9 mouse cellular contexts compared by ENCODE assay signal in genomic region chr17:7821553-7822186, GRCm38 (mm10). TPM values are rescaled to one million over a fixed set of nuclear protein-coding genes. Genes with fewer than 3 reads are reported as not detected.
DNase-seq lines count a peak whose midpoint lies in the region; ATAC-seq and TF ChIP-seq lines count a peak whose summit lies in the region.
"Had no signal": no experiment of that assay in that cellular context is flagged by ENCODE, and none has a peak within 500 bp of the region (broad histone marks: within the 10 kb centered on the region; RNA-seq: fewer than 3 reads in every experiment).

No protein-coding gene starts in this region.

- no peak for TF ChIP-seq POLR2A in heart, adult 2 months (IDR thresholded peaks at IDR 0.05; ENCODE audit: insufficient read depth, low read depth, low read length)

- TF ChIP-seq EP300 in heart, adult 2 months (IDR thresholded peaks at IDR 0.05; ENCODE audit: insufficient read depth, low read depth, low read length), result no peak

- intact Hi-C loops in heart, adult 2 months (cut with DNase I), result loop anchor here (5.0 kb wide), 1 partner anchor 224 kb away; no protein-coding TSS in a partner anchor

- peak; percentile 88 for TF ChIP-seq CTCF in heart, adult 2 months (IDR thresholded peaks at IDR 0.05)
- peak; percentile 99 for TF ChIP-seq CTCF in Patski (IDR thresholded peaks at IDR 0.05)

- H3K79me2 ChIP-seq in heart, adult 2 months (replicated peaks; ENCODE audit: control insufficient read depth, insufficient read depth, low read length), result no peaks in the 10 kb centered on the region

- peak in 1 of 2 experiments; percentile 70 for DNase-seq in heart, adult 2 months
- DNase-seq in 3134 (ENCODE audit: extremely low read depth, insufficient read length, low spot score), result peak; percentile 50
- DNase-seq in Patski (ENCODE audit: low read depth, low spot score), result no peak
- peak; percentile 72 for DNase-seq in embryo, embryonic 11 days
- DNase-seq in layer of hippocampus, postnatal 10 days (ENCODE audit: low spot score in 2 of 2), result peak; percentile 75 to 84
- peak; percentile 29 for DNase-seq in mesoderm, embryonic 11.5 days (ENCODE audit: low read depth, low spot score)

- H3K27me3 ChIP-seq in heart, adult 2 months (ENCODE audit: control insufficient read depth, insufficient read depth, low read length), result peaks cover under 1% of the 10 kb centered on the region
- H3K27me3 ChIP-seq in heart, embryonic 12.5 days (replicated peaks), result peaks cover 37% of the 10 kb centered on the region
- H3K27me3 ChIP-seq in Patski, result no peaks in the 10 kb centered on the region

- no peak overlapping the region for H3K4me2 ChIP-seq in heart, embryonic 12.5 days

- in situ Hi-C loops in Patski (cut with MboI; ENCODE audit: low pct_unique_long_range_greater_than_20kb), result loop anchor here (5.0 kb wide), 1 partner anchor 224 kb away; no protein-coding TSS in a partner anchor

- no peaks in the 10 kb centered on the region for H3K9me3 ChIP-seq in heart, embryonic 12.5 days (replicated peaks)

- CTCF ChIA-PET in Patski (lab: Charles Lee), result interaction anchor here (0.8 to 3.5 kb wide), 22 partner anchors 10 to 379 kb away, joined by 3 to 24 read pairs (median 5); no protein-coding TSS in a partner anchor

- ATAC-seq in heart, embryonic 12.5 days (ENCODE audit: insufficient number of reproducible peaks, low FRiP score), result no peak
- ATAC-seq in Patski, result no peak
- no peak for ATAC-seq in erythroid progenitor cell, adult 5-6 weeks (replicated peaks; ENCODE audit: low FRiP score, poor library complexity, severe bottlenecking)

- WGBS in heart, adult 2 months, result 34% methylated on average over 17 of the region's 17 CpGs
- 33% methylated on average over 17 of the region's 17 CpGs for WGBS in heart, embryonic 12.5 days

- no peak overlapping the region for H3K9ac ChIP-seq in heart, adult 2 months (ENCODE audit: low read depth, low read length)
- no peak overlapping the region for H3K9ac ChIP-seq in heart, embryonic 12.5 days

- no peak overlapping the region for H3K27ac ChIP-seq in heart, adult 2 months
- H3K27ac ChIP-seq in heart, embryonic 12.5 days (ENCODE audit: poor library complexity, severe bottlenecking), result no peak overlapping the region
- H3K27ac ChIP-seq: macrophage had no signal

- no peak overlapping the region for H3K4me3 ChIP-seq in heart, adult 2 months
- H3K4me3 ChIP-seq in heart, embryonic 12.5 days, result no peak overlapping the region

- POLR2A ChIA-PET in Patski (lab: Charles Lee), result interaction anchor here (0.8 kb wide), 1 partner anchor 231 kb away, joined by 4 read pairs; no protein-coding TSS in a partner anchor

- no peaks in the 10 kb centered on the region for H3K36me3 ChIP-seq in heart, adult 2 months (ENCODE audit: control insufficient read depth, insufficient read depth, low read length)
- H3K36me3 ChIP-seq in heart, embryonic 12.5 days, result no peaks in the 10 kb centered on the region

- H3K4me1 ChIP-seq in heart, adult 2 months (ENCODE audit: control insufficient read depth, insufficient read depth, low read length), result peaks cover 2% of the 10 kb centered on the region
- H3K4me1 ChIP-seq in heart, embryonic 12.5 days (replicated peaks), result peaks cover 10% of the 10 kb centered on the region

RNA-seq across cellular contexts. Expression of gene Fndc1, which starts 5.4 kb away (rescaled TPM):
- total RNA-seq in heart, adult 2 months (2021), result 10 to 100 TPM in 1 of 2 experiments, 1 to 10 TPM in 1; 8.5 to 15.4 TPM
- polyA plus RNA-seq in heart, adult 2 months (2012; rRNA removed), result 8.8 and 11.5 TPM in 2 replicates
- polyA plus RNA-seq in heart, embryonic 12.5 days (2016; fragmentation: Nextera tagmentation; extraction: Ambion mirVana), result 4.6 and 6.7 TPM in 2 replicates
- polyA plus RNA-seq in Patski (2021), result 19.7 TPM
- 10 to 100 TPM; 17.5 to 17.7 TPM for total RNA-seq in layer of hippocampus, postnatal 10 days (2021)
- total RNA-seq in erythroid progenitor cell, adult 5-6 weeks (2015; ENCODE audit: low replicate concordance), result not detected in 2 replicates
- total RNA-seq in erythroid progenitor cell, adult 5-6 weeks (2017; ENCODE audit: low replicate concordance), result not detected in 2 replicates
- polyA plus RNA-seq: macrophage had no signal

Comparison
In these comparisons a context has a peak if more than half of its experiments do, and no peak if none do; other contexts are left out.
1. RNA of gene Fndc1, which starts 5.4 kb away (total RNA-seq): 17.5 to 17.7 TPM in layer of hippocampus, postnatal 10 days and 8.5 to 15.4 TPM in heart, adult 2 months; not detected in erythroid progenitor cell, adult 5-6 weeks; every median in the first group is over 4 times any median in the second.